Mouse (Mus musculus) testis, adult 2 months (tissue): ENCODE results near the gene Erp27. TPM values are rescaled to one million over a fixed set of nuclear protein-coding genes. Genes with fewer than 3 reads are reported as not detected.

ENCODE experiments used
- H3K27ac ChIP-seq: fragments of 200-500 bp; 2 replicates; pipeline ENCODE4 v1.5.1; 2012; ENCODE audit warnings: low read depth, low read length; ENCODE audit not compliant: control insufficient read depth, insufficient read depth
- H3K27me3 ChIP-seq: fragments of 200-500 bp; 2 replicates; pipeline ENCODE4 v1.6.1; 2012; ENCODE audit warnings: mild to moderate bottlenecking, low read length, moderate library complexity; ENCODE audit not compliant: control insufficient read depth, insufficient read depth
- H3K36me3 ChIP-seq: fragments of 200-500 bp; 2 replicates; pipeline ENCODE4 v1.6.1; 2012; ENCODE audit warnings: mild to moderate bottlenecking, low read length; ENCODE audit not compliant: control insufficient read depth, insufficient read depth
- H3K4me1 ChIP-seq: fragments of 200-500 bp; 2 replicates; pipeline ENCODE4 v1.6.1; 2012; ENCODE audit warnings: low read length; ENCODE audit not compliant: control insufficient read depth, insufficient read depth
- H3K4me3 ChIP-seq: fragments of 200-500 bp; 2 replicates; pipeline ENCODE4 v1.5.1; 2012; ENCODE audit warnings: low read depth, mild to moderate bottlenecking, low read length, moderate library complexity, mixed read lengths; ENCODE audit not compliant: control insufficient read depth
- CTCF ChIP-seq: fragments of 200-500 bp; IDR thresholded peaks from 2 replicates; pipeline ENCODE4 v1.5.1; 2012; ENCODE audit warnings: low read depth, mild to moderate bottlenecking, inconsistent platforms, low read length, moderate library complexity; ENCODE audit not compliant: control insufficient read depth, insufficient read depth, insufficient replicate concordance
- POLR2A ChIP-seq: fragments of 200-500 bp; IDR thresholded peaks from 2 replicates; pipeline ENCODE4 v1.6.1; 2012; ENCODE audit warnings: low read depth, mild to moderate bottlenecking, inconsistent platforms, low read length, moderate library complexity; ENCODE audit not compliant: control insufficient read depth
- polyA plus RNA-seq: library from polyadenylated mRNA; depleted of rRNA; stranded (reverse); fragments of >200 nt; gene quantifications from 2 replicates; pipeline ENCODE4 v1.2.3, GENCODE M21; 2012

The Erp27 gene
- polyA plus RNA-seq, 1 experiment: 0.09 TPM

DNA sequence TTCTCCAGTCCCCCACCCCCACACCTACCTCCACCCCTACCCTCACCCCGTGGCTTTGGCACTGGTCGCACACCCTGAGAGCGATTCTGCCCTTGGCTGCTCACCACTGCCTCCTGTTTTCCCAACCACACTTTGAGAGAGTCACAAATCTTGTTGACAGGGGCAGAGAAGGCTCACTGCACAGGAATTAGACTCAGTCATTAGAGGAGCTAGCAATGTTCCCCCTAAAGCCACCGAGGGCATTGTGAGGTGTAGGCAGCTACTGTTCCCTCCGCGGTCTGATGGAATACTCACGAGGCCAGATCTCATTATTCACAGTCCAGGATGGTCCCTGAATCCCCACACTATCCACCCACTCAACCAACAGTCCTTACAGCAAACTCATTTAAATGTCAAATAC, 35.1 kb upstream of the Erp27 start:
- Histone ChIP-seq H3K36me3 (no peaks in the 10 kb centered on the region), H3K4me3 (no peak overlapping the region), H3K27ac (no peak overlapping the region), H3K4me1 (peaks cover 3% of the 10 kb centered on the region; the same call in 1 of the 2 replicates), H3K27me3 (no peaks in the 10 kb centered on the region)
- TF ChIP-seq CTCF: no peak
- no peak for TF ChIP-seq POLR2A

DNA sequence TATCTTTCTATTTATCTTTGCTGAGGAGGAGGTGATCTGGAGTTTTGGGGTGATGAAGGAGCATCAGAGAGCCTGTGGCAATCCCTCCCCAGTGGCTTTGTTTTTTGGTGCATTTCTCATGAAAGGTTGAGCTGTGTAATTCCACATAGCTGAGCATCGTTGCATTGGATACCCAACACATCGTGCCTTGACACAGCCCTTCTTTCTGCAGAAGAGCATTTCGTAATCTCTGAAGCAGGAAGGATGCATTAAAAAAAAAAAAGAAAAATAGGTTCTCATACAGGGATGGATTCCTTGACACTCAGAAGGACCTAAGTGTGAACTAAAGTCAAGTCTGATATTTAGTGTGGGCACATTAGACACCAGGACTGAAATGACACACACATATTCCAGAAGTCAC, 33.3 kb upstream of the Erp27 start:
- H3K27ac ChIP-seq: no peak overlapping the region
- no peaks in the 10 kb centered on the region for H3K27me3 ChIP-seq
- no peak for TF ChIP-seq POLR2A
- TF ChIP-seq CTCF: no peak
- no peak overlapping the region for H3K4me3 ChIP-seq
- no peaks in the 10 kb centered on the region for H3K36me3 ChIP-seq
- peaks cover 3% of the 10 kb centered on the region; the same call in 1 of the 2 replicates for H3K4me1 ChIP-seq

DNA sequence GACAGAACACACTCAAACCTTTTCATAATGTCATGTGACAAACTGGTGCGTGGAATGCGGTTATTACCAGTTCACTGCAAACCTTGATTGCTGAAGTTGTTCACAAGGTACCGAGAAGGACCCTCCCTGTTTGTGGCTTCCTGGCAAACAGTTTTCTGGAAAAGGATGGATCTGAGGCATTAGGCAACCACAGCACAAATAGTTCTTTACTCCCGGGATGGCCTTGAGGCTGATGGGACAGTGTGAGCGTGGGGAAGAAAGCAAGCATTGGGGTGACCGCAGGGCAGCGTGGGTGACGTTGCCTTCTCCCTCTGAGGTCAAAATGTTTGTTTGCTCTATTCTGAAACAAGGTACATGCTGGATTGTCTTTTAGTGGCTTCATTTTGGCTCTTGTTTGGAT, 32.7 kb upstream of the Erp27 start:
- Histone ChIP-seq H3K27me3 (no peaks in the 10 kb centered on the region), H3K4me3 (no peak overlapping the region), H3K27ac (no peak overlapping the region), H3K4me1 (peaks cover 3% of the 10 kb centered on the region; the same call in 1 of the 2 replicates), H3K36me3 (no peaks in the 10 kb centered on the region)
- TF ChIP-seq CTCF (no peak), POLR2A (no peak)

DNA sequence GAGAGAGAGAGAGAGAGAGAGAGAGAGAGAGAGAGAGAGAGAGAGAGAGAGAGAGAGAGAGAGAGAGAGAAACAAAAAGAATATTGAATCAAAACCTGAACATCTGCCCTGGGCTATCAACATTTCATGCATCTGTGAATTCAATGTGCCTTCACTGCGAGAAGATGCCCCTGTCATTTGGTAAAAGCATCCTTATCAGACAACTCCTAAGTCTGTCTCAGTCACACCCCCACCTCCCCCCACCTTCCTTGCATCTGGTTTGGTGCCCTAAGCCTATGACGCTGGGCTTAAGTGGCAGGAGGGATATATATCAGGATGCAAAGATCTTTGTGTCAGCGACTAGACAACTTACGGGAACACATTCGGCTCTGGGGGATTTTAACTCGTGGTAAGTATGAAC, 32.2 kb upstream of the Erp27 start:
- H3K27ac ChIP-seq: no peak overlapping the region
- H3K4me1 ChIP-seq: peaks cover 1% of the 10 kb centered on the region; the same call in 1 of the 2 replicates
- H3K36me3 ChIP-seq: no peaks in the 10 kb centered on the region
- H3K27me3 ChIP-seq: no peaks in the 10 kb centered on the region
- no peak overlapping the region for H3K4me3 ChIP-seq
- TF ChIP-seq CTCF (no peak), POLR2A (no peak)

DNA sequence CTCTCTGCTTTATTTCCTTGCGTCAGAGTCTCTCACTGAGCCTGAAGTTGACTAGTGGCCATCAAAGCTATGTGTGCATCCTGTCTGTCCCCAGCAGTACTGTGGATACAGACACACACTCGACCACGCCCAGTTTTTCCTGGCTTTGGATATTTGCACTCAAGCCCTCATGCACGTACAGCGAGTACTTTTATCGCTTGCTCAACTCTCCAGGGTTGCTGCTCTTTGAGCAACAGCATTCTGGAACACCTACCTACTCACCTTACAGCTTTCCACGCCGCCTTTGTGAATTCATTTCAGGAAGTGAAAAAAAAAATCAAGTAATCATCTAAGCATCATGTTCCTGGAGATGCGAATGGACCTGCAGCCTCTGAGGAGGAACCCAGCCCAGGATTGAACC, 30.9 kb upstream of the Erp27 start:
- Histone ChIP-seq H3K27ac (no peak overlapping the region), H3K36me3 (no peaks in the 10 kb centered on the region), H3K4me1 (no peaks in the 10 kb centered on the region), H3K27me3 (no peaks in the 10 kb centered on the region), H3K4me3 (no peak overlapping the region)
- TF ChIP-seq POLR2A: no peak
- TF ChIP-seq CTCF: no peak

DNA sequence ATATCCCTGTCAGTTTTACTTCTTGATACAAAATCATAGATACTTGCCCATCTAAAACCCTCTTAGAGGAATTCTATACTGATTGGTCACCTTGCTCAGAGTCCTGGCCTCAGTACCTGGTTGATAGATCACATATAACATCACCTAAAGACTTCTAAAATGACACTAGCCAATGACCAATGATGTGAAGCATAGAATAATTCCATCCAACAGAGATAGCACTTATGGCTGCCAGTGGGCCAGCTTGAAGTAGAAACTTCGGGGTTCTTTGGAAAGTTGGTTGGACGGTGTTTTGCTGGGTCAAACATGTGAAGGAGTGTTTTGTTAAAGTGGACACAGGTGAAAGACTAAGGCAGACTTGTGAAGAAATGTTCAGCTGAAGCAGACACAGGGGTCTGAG, 28.2 kb upstream of the Erp27 start:
- no peaks in the 10 kb centered on the region for H3K36me3 ChIP-seq
- no peak overlapping the region for H3K4me3 ChIP-seq
- TF ChIP-seq CTCF: no peak
- TF ChIP-seq POLR2A: no peak
- no peaks in the 10 kb centered on the region for H3K4me1 ChIP-seq
- H3K27ac ChIP-seq: no peak overlapping the region
- H3K27me3 ChIP-seq: no peaks in the 10 kb centered on the region

DNA sequence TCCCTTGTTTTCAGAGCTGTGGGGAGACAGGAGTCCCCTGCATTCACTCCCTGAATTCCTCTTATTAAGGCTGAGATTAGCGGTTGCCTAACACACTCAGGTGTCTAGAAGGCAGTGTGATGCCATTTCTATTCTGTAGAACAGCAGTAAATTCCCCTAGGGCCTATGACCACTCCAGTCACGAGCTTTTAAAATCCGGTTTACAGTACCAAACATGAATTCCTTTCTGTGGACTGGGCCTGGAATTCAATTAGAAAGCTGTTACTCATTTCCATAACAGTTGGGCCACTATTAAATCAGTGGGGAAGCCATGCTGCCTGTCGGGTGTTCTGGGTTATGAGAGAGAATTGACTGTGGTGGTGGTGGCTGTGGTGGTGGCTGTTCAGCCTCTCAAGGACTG, 25.7 kb upstream of the Erp27 start:
- no peaks in the 10 kb centered on the region for H3K4me1 ChIP-seq
- H3K4me3 ChIP-seq: no peak overlapping the region
- TF ChIP-seq CTCF (no peak), POLR2A (no peak)
- no peaks in the 10 kb centered on the region for H3K27me3 ChIP-seq
- H3K27ac ChIP-seq: no peak overlapping the region
- H3K36me3 ChIP-seq: no peaks in the 10 kb centered on the region

DNA sequence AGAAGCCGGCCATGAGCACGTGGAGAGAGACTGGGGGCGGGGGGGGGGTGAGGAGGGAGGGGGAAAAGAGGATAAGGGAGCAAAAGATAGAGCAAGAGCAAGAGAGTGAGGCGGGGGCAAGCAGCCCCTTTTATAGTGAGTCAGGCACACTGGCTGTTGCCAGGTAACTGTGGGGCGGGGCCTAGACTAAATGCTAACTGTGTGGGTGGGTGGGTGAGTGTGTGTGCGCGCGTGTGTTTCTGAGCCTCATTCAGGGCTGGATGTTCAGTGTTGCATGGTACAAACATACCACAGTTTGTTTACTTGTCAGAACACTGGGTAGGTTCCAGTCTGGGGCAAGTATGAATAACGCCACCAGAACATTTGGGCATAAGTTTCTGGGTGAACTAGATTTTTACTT, 25.0 kb upstream of the Erp27 start:
- no peak overlapping the region for H3K4me3 ChIP-seq
- H3K4me1 ChIP-seq: no peaks in the 10 kb centered on the region

More for the DNA sequence above, 25.0 kb upstream of the Erp27 start:
- no peak overlapping the region for H3K27ac ChIP-seq
- H3K36me3 ChIP-seq: no peaks in the 10 kb centered on the region
- H3K27me3 ChIP-seq: no peaks in the 10 kb centered on the region
- TF ChIP-seq POLR2A (no peak), CTCF (no peak)
